Mouse (Mus musculus) heart, adult 11 months (tissue): ENCODE results near the gene Plod3.

Source experiments
- DNase-seq: peaks from one replicate; pipeline ENCODE4 v3.0.0; 2022

Gene Plod3

DNA sequence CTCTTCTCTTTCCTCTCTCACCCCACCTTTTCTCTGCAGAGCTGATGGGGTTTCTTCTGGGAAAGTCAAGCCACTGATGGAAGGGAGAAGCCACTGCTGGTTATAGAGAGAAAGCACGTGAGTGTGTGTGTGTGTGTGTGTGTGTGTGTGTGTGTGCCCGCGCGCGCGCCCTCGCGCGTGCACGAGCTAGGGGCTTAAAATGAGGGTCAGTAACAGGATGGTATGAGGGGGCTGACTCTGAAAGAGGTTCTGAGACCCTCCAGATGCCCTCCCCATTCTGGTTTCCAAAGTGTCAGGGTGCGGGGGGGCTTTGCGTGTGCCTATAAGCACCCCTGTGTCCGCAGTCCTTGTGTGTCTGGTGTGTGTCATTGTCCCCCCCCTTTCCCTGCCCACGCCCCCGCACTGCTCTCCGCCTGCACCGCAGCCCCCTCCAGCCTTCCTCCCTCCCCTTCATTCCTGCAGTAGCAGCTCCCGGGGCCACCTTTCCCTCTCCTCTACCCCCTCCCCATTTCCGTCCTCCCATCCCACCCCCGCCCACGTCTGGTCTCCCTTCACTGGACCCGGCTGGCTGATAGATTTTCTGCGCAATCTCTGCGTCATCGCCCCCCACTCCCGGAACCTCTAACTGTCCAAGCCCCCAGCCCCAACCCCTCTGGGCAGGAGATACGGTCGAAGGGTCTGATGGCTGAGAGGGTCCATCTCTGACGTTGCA is 41.9 kb downstream of the Plod3 start:
- no peak for DNase-seq

DNA sequence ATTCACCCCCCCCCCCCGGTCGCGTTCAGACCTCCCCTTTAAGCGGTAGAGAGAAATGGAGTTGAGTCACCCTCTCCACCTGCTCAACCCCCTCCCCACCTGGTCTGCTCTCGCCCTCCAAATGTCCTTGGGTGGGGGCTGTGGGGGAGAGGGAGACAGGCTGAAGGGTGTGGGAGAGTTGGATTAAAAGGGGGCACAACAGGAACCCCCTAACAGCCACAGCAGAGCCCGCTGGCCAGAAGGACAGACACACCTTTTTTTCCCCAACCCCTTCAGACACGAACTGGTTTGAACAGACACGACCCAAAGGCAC is 42.4 kb downstream of the Plod3 start:
- DNase-seq: no peak

DNA sequence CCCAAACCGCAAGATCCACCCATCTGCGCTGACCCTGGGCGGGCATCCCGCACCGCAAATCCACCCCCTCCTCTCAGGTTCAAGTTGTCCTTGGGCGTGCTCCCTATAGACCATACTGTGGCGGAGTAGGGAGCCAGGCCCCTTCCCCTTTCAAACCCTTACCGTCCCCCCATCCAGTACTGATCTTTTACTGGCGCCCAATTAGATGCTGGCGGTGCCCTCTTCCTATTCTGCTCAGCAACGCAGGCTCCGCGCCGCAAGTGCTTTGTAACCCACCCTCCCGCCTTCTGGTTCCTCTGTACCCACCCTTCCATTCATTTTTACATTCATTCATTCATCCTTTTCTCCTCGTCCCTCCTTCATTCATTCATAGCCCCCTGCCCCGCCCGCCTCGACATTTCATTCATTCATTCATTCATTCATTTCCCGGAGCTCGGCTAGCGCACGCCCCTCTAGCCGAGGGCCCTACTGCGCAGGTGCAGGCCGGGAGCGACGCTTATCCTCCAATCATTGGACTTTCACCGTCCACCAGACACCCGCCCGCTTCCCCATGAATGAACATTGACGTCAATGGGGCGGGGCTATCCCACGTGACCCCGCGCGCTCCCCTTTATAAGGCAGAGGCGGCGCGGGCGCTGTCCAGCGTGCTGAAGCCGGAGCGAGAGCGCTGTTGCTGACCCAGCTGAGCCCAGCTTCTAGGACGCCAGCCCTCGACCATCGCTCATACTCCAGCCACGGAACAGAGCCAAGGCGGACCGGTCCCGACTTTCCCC is 43.0 kb downstream of the Plod3 start:
- peak; percentile 99 for DNase-seq

DNA sequence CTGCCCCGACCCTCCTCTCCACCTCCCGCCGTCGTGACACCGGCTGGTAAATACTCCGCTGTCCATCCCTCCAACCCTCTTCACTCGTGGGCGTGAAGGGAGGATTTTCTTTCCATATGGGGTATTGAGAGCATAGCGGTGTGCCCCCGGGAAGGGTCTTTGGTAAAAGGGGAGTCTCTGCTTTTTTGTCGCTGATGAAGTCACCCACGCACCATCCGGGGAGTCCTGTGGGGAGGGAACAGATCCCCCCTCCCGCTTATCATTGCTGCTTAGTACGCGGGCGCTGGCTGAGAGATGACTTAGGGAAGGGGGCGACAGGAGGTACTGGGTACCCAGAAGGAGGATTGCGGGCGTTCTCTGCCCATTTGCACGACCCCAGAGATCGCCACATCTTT is 43.6 kb downstream of the Plod3 start:
- no peak for DNase-seq

DNA sequence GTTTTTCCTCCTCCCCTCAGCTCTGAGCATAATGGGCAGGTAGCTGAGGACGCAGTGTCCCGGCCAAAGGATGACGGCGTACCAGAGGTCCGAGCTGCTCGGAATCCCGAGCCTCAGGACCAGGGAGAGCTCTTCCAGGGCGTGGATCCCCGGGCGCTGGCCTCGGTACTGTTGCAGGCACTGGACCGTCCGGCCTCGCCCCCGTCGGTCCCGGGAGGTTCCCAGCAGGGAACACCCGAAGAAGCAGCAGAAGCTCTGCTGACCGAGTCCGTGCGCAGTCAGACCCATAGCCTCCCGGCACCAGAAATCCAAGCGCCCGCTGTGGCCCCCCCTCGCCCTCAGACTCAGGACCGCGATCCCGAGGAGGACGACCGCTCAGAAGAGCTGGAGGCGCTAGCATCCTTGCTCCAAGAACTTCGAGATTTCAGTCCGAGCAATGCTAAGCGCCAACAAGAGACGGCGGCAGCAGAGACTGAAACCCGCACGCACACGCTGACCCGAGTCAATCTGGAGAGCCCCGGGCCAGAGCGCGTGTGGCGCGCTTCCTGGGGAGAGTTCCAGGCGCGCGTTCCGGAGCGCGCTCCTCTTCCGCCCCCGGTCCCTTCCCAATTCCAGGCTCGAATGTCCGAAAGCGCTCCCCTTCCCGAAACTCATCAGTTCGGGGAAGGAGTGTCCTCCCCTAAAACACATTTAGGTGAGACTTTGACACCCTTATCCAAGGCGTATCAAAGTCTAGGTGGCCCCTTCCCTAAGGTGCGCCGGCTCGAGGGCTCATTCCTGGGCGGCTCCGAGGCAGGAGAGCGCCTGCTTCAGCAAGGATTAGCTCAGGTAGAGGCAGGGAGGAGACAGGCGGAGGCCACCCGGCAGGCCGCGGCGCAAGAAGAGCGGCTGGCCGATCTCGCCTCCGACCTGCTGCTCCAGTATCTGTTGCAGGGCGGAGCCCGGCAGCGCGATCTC is 44.5 kb downstream of the Plod3 start:
- no peak for DNase-seq

- DNase-seq: no peak
These were observed 45.2 kb downstream of the Plod3 start for GRCm38 (mm10) chr5:137032033-137032421.

DNA sequence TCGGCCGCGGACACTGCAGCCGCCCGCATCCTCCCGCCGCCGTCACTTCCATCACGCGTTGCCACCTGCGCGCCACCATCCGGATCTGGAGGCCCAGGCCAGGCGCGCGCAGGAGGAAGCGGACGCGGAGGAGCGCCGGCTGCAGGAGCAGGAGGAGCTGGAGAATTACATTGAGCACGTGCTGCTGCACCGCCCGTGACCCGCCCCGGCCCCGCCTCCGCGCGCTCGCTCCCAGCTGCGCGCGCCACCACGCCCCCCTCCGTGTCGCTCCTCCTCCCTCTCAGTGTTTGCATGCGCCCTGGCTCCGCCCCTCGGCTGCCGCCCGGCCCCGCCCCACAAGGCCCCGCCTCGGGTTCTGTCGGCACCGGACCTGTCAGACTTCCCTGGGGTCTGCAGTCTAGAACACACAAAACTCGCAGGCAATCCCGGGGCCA is 45.8 kb downstream of the Plod3 start:
- DNase-seq: peak; percentile 99

DNA sequence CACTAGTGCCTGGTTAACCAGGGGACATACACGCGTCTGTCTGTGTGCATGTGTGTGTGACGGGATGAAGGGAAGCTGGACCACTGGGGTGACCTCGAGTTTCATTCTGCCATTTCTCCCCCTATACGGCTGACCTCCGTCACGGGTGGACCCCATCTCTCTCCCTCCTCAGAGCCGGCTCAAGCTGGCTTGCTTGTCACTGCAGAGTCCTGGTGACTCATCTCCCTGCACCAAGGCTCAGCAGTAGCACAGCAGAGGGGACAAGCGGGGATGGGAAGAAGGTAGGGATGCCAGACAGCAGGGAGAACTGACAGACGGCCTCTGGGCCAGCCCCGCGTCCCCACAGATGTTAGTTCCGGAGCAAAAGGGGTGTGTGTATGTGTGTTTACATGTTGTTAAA is 49.4 kb downstream of the Plod3 start:
- no peak for DNase-seq

- DNase-seq: no peak
These were observed 52.6 kb downstream of the Plod3 start for GRCm38 (mm10) chr5:137039453-137039852.

DNA sequence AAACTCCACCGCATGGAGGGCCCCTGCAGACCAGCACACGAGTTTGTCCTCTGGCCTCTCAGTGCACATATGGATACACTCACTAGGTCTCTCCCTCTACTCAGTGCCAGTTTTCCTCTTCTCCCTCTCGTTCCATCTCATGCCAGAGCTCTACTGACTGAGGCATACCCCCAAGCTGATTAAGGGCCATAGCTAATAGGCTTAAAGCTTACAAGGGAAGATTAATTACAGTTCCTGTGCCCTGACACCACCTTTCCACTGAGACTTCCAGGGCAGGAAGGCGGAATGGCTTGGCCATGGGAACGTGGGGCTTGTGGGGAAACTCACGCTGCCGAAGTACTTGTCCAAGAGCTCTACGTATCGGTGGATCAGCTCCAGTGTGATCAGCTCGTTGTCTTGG is 54.6 kb downstream of the Plod3 start:
- DNase-seq: no peak

GRCm38 (mm10) chr5:137043997-137044396 is 57.2 kb downstream of the Plod3 start:
- DNase-seq: no peak

DNA sequence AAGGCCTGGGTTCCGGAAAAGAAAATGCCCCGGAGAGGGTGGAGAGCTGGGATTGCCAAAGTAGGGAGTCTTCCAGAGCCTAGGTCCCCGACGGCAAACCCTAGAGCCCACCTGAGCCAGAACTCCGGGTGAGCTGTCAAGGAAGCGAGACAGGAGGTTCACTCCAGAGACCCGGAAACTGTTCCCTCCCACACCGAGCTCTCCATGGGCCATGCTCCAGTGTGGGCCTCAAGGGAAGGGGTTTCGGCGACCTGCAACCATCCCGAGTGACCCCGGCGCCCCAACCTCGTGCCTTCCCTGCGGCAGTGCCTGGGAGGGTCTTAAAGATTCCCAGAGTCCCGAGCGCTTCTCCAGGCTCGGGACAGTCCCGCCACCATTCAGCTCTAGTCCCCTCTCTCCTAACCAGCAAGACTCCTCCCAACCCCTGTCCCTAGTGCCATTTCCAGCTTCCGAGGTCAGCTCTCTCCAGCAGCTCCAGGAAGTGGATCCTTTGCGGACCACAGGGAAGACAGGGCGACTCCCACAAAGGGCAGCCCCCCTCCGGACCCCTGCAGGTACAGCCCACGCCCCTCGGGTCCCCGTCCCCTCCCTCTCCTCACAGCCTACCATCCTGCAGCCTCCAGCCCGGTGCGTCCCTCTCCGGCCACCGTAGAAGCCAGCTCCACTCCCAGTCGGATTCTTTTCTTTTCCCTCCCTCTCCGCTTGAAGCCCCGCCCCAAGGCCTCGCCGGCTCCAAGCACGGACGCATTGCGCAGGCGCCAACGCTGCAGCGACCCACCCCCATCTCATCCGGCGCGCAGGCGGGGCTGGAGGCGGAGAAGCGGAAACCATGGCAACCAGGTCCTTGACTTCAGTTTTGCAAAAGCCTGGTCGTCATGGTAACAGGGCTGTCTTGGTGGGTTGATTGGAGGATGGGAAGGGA is 58.8 kb downstream of the Plod3 start, which contains the start of gene Ap1s1:
Gene Ap1s1 (minus strand): TSS at position 734 of the 922 bp plus-strand sequence.
- peak; percentile 100 for DNase-seq
